Mouse (Mus musculus): ENCODE measurements around the gene Ostf1. TPM values are rescaled to one million over a fixed set of nuclear protein-coding genes. Genes with fewer than 3 reads are reported as not detected.

Ostf1 gene
- polyA plus RNA-seq (2017; shearing (Covaris generic)), result 67.8 TPM

DNA sequence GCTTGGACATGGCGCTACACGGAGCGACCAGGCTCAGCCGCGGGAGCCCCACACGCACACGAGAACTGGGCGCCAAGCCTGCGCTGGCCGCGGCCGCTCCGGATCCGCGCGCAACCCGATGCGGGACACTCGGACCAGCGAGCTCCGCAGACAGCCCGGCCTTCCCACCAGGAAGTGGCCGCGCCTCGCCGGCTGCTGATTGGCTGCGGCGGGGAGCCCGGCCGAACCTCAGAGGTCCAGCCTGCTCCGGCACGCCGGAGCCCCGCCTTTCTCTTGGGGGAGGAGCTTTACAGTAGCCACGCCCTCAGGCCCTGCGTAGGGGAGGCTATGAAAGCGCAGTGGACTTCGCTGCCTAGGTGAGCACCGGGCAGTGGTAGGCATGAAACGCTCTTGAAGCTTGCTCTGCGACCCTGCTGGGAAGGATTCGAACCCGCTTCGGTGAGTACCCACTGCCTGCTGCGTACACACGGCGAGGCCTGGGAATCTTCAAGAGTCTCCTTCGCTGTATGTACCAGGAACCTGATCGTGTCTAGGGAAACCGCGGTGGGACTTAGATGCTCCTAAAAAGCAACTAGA lies at the start of gene Ostf1, which contains the start of gene Nmrk1:
Gene Ostf1, minus strand, starts transcription at position 180 of the 576 bp plus-strand sequence.
Gene Nmrk1, plus strand, starts transcription at position 307 of the 576 bp plus-strand sequence.

GRCm38 (mm10) chr19:18670608-18671007 lies 39.0 kb upstream of the Ostf1 start, which contains the start of gene Carnmt1:
Gene Carnmt1 (plus strand): TSS chr19:18670764.

Other genes starting within 250 kb of the Ostf1 start
- 11.6 TPM for gene Nmrk1, start 127 bp upstream of the Ostf1 start, polyA plus RNA-seq (2017; shearing (Covaris generic))
- 1.7 TPM for gene Carnmt1, start 38.9 kb upstream of the Ostf1 start, polyA plus RNA-seq (2017; shearing (Covaris generic))
- 4.4 TPM for gene D030056L22Rik, start 81.4 kb upstream of the Ostf1 start, polyA plus RNA-seq (2017; shearing (Covaris generic))
- gene Trpm6, start 118.2 kb upstream of the Ostf1 start, polyA plus RNA-seq (2017; shearing (Covaris generic)), result 0.69 TPM

All from CD4-positive, CD25-positive, alpha-beta regulatory T cell, adult 9 weeks (primary cell).